Mouse (Mus musculus) neural tube, embryonic 13.5 days (tissue): ENCODE measurements around the gene BC030867. TPM values are rescaled to one million over a fixed set of nuclear protein-coding genes. Genes with fewer than 3 reads are reported as not detected.
A peak's percentile ranks its signal among the peaks of the same experiment; 100 is the strongest.

Source experiments
- ATAC-seq: fragments of 200-750 bp; cut with Nextera tagmentation; 2 replicates; pipeline ENCODE4 v1.8.0; 2017; ENCODE audit warnings: low read depth, mild to moderate bottlenecking, moderate TSS enrichment, moderate library complexity
- H3K27ac ChIP-seq: fragments of 300-500 bp; sonication (generic); replicated peaks from 2 replicates; pipeline ENCODE4 v1.5.1; 2015; ENCODE audit warnings: moderate library complexity, mild to moderate bottlenecking, inconsistent platforms
- H3K27me3 ChIP-seq: fragments of 300-500 bp; sonication (generic); 2 replicates; pipeline ENCODE4 v1.6.1; 2015; ENCODE audit warnings: mild to moderate bottlenecking, inconsistent platforms
- H3K36me3 ChIP-seq: fragments of 300-500 bp; sonication (generic); 2 replicates; pipeline ENCODE4 v1.6.1; 2015; ENCODE audit warnings: mild to moderate bottlenecking, inconsistent platforms
- H3K4me1 ChIP-seq: fragments of 300-500 bp; sonication (generic); replicated peaks from 2 replicates; pipeline ENCODE4 v1.6.1; 2015; ENCODE audit warnings: inconsistent platforms
- H3K4me2 ChIP-seq: fragments of 300-500 bp; sonication (generic); 2 replicates; pipeline ENCODE4 v1.6.1; 2015; ENCODE audit warnings: inconsistent platforms, mild to moderate bottlenecking, moderate library complexity
- H3K4me3 ChIP-seq: fragments of 300-500 bp; sonication (generic); 2 replicates; pipeline ENCODE4 v1.5.1; 2015; ENCODE audit warnings: mild to moderate bottlenecking, inconsistent platforms
- H3K9ac ChIP-seq: fragments of 300-500 bp; sonication (generic); 2 replicates; pipeline ENCODE4 v1.6.1; 2015; ENCODE audit warnings: moderate library complexity, mild to moderate bottlenecking, inconsistent platforms
- H3K9me3 ChIP-seq: fragments of 300-500 bp; sonication (generic); 2 replicates; pipeline ENCODE4 v1.6.1; 2016; ENCODE audit warnings: inconsistent platforms
- WGBS: fragments of 180-500 bp; shearing (Covaris S2); methylation state at CpG from one replicate; pipeline ENCODE4 v1.1.7; 2015; 5-methylcytosine and 5-hydroxymethylcytosine counted together
- polyA plus RNA-seq: library from polyadenylated mRNA; unstranded; fragments of >200 nt; fragmentation: Nextera tagmentation; extraction: Ambion mirVana; gene quantifications from 2 replicates; pipeline ENCODE4 v1.2.1, GENCODE M21; 2015

BC030867 gene
- polyA plus RNA-seq, 1 experiment from 2014 or later = 1.9 TPM

DNA sequence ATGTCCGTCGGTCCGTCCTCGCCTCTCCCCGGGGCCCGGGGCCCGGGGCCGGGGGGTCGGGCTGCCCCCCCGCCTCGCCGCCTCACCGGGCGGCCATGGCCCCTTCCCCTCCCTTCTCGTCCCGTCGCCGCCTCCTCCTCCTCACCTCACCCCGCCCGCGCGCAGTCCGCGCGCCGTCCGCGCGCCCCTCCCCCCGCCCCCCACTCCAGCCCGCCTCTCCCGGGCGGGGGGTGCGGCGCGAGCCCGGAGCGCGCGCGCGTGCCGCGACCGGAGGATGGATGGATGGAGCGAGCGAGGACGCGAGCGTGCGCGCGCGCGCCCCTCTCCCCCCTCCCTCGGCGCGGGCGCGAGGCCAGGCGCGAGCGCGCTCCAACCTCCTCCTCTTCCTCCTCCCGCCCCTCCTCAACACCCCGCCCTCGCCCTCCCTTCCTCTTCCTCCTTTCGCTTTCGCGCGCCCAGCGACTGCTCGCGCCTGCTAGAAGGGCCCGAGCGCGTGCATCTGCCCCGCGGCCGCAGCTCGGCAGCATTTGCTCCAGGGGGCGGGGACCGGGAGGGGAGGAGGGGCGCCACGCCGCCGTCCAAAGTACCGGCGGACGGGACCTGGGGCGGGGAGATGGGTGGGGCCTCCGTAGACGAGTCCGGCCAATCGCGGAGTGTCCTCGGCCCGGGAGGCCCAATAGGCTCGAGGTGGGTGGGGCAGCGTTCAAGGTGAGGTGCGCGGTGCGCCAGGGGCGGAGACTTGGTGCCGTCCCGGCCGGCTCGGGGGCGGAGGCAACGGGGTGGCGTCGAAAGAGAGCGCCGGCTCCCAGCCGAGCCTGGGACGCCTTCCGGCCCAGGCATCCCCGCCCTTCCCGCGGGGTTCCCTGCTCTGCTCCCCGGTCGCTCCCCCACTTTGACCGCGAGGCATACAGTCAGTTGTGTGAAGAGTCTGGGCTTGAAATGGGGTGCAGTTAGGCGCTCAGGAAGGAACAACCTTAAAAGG, 48.1 kb downstream of the BC030867 start, which contains the start of gene Atxn7l3:
TSS of gene Atxn7l3 (minus strand) at position 141 of the 982 bp plus-strand sequence.
- Histone ChIP-seq H3K4me3 (peak within 1 kb of the TSS; percentile 88), H3K4me2 (peak within 1 kb of the TSS; percentile 93), H3K9ac (peak within 1 kb of the TSS; percentile 97), H3K27me3 (no peaks in the 10 kb centered on the region), H3K36me3 (peaks cover 27% of the 10 kb centered on the region), H3K27ac (peak within 1 kb of the TSS; percentile 98), H3K9me3 (no peaks in the 10 kb centered on the region), H3K4me1 (peaks cover 30% of the 10 kb centered on the region)
- peak; percentile 95 for ATAC-seq
- under 1% methylated on average over 69 of the region's 125 CpGs for WGBS

DNA sequence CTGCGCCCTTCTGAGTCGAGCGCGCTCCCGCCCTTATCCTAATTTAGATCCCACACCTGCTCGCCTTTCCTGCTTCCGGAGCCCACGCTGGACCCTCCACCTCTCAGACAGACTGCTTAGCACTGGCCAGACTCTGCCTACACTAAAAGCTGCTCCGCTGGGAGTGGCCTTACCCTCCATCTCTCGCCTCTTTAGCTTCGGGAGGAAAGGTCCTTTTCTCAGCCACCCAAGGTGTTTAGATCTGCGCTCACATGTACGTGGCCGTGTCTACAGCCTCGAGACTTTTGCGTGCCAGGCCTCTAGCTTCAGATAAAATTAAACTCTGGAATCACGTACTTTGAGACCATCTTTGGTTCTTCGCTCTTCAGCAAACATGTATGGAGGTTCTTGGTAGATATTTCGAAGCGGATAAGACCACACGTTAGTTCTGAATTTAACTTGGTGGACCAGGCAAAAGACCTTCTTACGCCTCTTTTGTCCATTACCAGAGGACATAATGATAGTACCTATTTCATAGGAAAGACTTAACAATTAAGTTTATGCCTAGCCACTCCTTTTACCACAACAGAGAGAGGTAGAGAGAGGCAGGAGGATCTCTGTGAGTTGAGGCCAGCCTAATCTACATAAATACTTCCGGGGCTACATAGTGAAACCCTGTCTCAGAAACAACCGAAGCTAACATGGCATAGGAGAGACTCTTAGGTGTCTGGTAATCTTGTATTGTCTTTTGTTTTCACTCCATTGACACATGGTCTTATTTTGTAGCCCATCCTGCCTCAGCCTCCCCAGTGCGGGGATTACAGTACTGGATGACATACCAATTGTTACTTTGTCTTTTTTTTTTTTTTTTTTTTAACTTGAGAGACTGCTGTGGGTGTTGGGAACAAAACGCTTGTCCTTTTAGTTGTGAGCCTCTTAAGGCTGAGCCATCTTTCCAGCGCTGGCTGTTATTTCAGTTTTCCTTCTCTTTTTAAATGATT, 49.2 kb downstream of the BC030867 start:
- H3K27ac ChIP-seq = peak overlapping the region; percentile 98
- H3K4me2 ChIP-seq = peak overlapping the region; percentile 93
- peaks cover 16% of the 10 kb centered on the region for H3K36me3 ChIP-seq
- peak overlapping the region; percentile 88 for H3K4me3 ChIP-seq
- no peaks in the 10 kb centered on the region for H3K9me3 ChIP-seq
- peak overlapping the region; percentile 97 for H3K9ac ChIP-seq
- peaks cover 30% of the 10 kb centered on the region for H3K4me1 ChIP-seq
- 25% methylated on average over 27 of the region's 27 CpGs for WGBS
- H3K27me3 ChIP-seq = no peaks in the 10 kb centered on the region
- ATAC-seq = peak; percentile 37

DNA sequence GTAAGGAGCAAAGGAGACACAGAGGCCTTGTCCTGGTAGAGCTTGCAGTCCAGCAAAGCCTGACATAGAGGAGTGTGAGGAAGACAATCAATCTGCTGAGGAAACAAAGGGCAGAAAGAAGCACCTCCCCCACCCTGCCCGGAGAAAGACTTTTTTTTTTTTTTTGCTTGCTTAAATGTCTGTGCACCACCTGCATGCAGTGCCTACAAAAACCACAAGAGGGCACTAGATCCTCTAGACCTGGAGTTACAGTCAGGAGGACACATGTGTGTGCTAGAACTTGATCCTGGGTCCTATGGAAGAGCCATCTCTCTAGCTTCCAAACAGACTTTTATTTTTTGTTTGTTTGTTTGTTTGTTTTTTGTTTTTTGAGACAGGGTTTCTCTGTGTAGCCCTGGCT, 51.2 kb downstream of the BC030867 start:
- 7% methylated on average over 1 of the region's 1 CpGs for WGBS
- Histone ChIP-seq H3K9ac (no peak overlapping the region), H3K4me1 (peaks cover 18% of the 10 kb centered on the region), H3K27ac (no peak overlapping the region), H3K27me3 (no peaks in the 10 kb centered on the region), H3K4me2 (no peak overlapping the region), H3K36me3 (no peaks in the 10 kb centered on the region), H3K9me3 (no peaks in the 10 kb centered on the region), H3K4me3 (no peak overlapping the region)
- ATAC-seq = no peak

- no peak for ATAC-seq
- 39% methylated on average over 2 of the region's 2 CpGs for WGBS
- Histone ChIP-seq H3K4me3 (no peak overlapping the region), H3K27me3 (no peaks in the 10 kb centered on the region), H3K36me3 (peaks cover 36% of the 10 kb centered on the region), H3K9me3 (no peaks in the 10 kb centered on the region), H3K4me2 (no peak overlapping the region), H3K4me1 (peaks cover 6% of the 10 kb centered on the region), H3K27ac (no peak overlapping the region), H3K9ac (no peak overlapping the region)
These were observed 55.5 kb downstream of the BC030867 start for GRCm38 (mm10) chr11:102304141-102304540.

GRCm38 (mm10) chr11:102305359-102305758, 56.7 kb downstream of the BC030867 start:
- H3K4me2 ChIP-seq = no peak overlapping the region
- no peak overlapping the region for H3K27ac ChIP-seq
- H3K9me3 ChIP-seq = no peaks in the 10 kb centered on the region
- H3K36me3 ChIP-seq = peaks cover 48% of the 10 kb centered on the region
- H3K4me3 ChIP-seq = no peak overlapping the region
- no peak overlapping the region for H3K9ac ChIP-seq
- WGBS = 66% methylated on average over 3 of the region's 3 CpGs
- no peaks in the 10 kb centered on the region for H3K27me3 ChIP-seq
- ATAC-seq = no peak
- H3K4me1 ChIP-seq = peaks cover 18% of the 10 kb centered on the region

GRCm38 (mm10) chr11:102308104-102308503, 59.4 kb downstream of the BC030867 start:
- no peak overlapping the region for H3K4me3 ChIP-seq
- H3K4me1 ChIP-seq = peaks cover 29% of the 10 kb centered on the region
- 87% methylated on average over 9 of the region's 9 CpGs for WGBS
- H3K36me3 ChIP-seq = peaks cover 75% of the 10 kb centered on the region
- no peak overlapping the region for H3K9ac ChIP-seq
- ATAC-seq = no peak
- no peak overlapping the region for H3K27ac ChIP-seq
- H3K9me3 ChIP-seq = no peaks in the 10 kb centered on the region
- H3K4me2 ChIP-seq = no peak overlapping the region
- no peaks in the 10 kb centered on the region for H3K27me3 ChIP-seq

DNA sequence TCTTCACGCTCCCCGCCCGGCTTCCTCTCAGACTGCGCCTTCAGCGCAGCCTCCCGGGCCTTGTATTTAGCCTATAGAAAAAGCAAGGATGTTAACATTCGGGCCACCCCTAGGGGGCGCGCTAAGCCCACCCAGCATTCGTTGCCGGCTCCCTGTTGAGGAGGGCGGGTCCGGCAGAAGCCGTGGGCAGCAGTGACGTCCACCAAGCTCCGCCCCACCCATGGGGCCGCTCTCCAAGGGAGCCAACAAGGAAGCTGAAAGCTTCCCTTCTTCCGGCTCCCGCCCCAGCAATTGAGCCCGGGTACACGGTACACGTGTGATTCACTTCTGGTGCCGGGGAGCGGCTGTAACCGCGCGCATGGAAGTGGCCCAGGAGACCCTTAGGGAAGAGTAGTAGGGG, 60.3 kb downstream of the BC030867 start:
- H3K27me3 ChIP-seq = no peaks in the 10 kb centered on the region

GRCm38 (mm10) chr11:102309821-102310617, 61.3 kb downstream of the BC030867 start:
- H3K9me3 ChIP-seq = no peaks in the 10 kb centered on the region
- peak; percentile 10; the same call in 1 of the 2 replicates for ATAC-seq
- H3K27ac ChIP-seq = peak overlapping the region; percentile 79; the same call in 1 of the 2 replicates
- peaks cover 32% of the 10 kb centered on the region for H3K4me1 ChIP-seq
- peak overlapping the region; percentile 51 for H3K4me2 ChIP-seq
- no peak overlapping the region for H3K4me3 ChIP-seq
- WGBS = 90% methylated on average over 22 of the region's 22 CpGs
- peak overlapping the region; percentile 54 for H3K9ac ChIP-seq
- H3K27me3 ChIP-seq = no peaks in the 10 kb centered on the region
- peaks cover 93% of the 10 kb centered on the region for H3K36me3 ChIP-seq

More for the DNA sequence above, 60.3 kb downstream of the BC030867 start:
- H3K9ac ChIP-seq = peak overlapping the region; percentile 54
- peak overlapping the region; percentile 51 for H3K4me2 ChIP-seq
- H3K4me1 ChIP-seq = peaks cover 29% of the 10 kb centered on the region
- under 1% methylated on average over 27 of the region's 27 CpGs for WGBS
- H3K27ac ChIP-seq = peak overlapping the region; percentile 79
- H3K4me3 ChIP-seq = peak overlapping the region; percentile 29
- peaks cover 84% of the 10 kb centered on the region for H3K36me3 ChIP-seq
- ATAC-seq = peak; percentile 92
- no peaks in the 10 kb centered on the region for H3K9me3 ChIP-seq

- 42% methylated on average over 38 of the region's 38 CpGs for WGBS
- Histone ChIP-seq H3K9ac (peak overlapping the region; percentile 2; the same call in 1 of the 2 replicates), H3K27ac (no peak overlapping the region), H3K36me3 (peaks cover 92% of the 10 kb centered on the region), H3K4me3 (no peak overlapping the region), H3K4me2 (no peak overlapping the region), H3K9me3 (no peaks in the 10 kb centered on the region), H3K27me3 (no peaks in the 10 kb centered on the region), H3K4me1 (peaks cover 42% of the 10 kb centered on the region)
- ATAC-seq = no peak
These were observed 62.4 kb downstream of the BC030867 start for GRCm38 (mm10) chr11:102310768-102311695.

DNA sequence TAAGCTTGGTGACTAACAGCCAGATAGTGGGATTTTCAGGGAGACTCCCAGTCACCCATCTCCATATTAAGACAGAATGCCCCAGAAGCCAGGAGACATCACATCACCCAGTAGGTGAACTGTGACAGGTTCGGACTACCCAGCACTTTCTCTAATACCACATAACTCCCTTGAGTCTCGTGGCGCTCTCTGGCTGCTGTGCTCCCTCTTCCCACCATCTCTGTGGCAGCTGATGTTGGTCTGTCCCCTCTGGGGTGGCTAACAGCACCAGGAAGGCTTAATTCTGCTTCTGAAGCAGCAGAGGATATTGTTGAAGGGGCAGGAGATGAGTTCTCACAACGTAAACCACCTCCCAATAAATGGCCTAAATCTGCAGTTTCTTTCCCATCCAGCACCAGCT, 63.3 kb downstream of the BC030867 start:
- WGBS = 89% methylated on average over 4 of the region's 4 CpGs
- Histone ChIP-seq H3K9me3 (no peaks in the 10 kb centered on the region), H3K27me3 (no peaks in the 10 kb centered on the region), H3K27ac (no peak overlapping the region), H3K4me2 (no peak overlapping the region), H3K4me1 (peaks cover 46% of the 10 kb centered on the region), H3K9ac (0 out of 2 replicates have a peak overlapping the region, but pooled peaks have one; percentile 8), H3K4me3 (no peak overlapping the region), H3K36me3 (peaks cover 82% of the 10 kb centered on the region)
- ATAC-seq = no peak
